Mouse (Mus musculus): ENCODE data around the gene Snn. TPM values are rescaled to one million over a fixed set of nuclear protein-coding genes. Genes with fewer than 3 reads are reported as not detected.

Snn gene
- polyA plus RNA-seq, 1 experiment from 2014 or later = 124 TPM

DNA sequence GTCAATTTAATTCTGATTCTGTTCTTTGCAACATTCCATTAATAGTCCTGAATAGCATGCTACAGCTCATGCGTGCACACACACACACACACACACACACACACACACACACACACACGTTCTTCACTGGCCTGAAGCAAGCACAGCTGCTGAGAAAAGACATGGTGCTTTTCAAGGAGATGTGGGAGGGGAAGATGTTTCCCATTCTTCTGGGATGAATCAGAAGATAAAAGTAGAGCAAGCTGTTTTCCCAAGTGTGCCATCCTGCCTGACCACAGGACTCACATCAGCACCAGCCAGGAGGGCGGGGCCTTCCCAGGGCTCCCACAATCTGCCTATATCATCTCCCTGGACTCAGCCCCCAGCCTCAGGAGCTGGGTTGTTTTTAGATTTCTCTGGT lies 35.9 kb upstream of the Snn start:
- no peaks in the 10 kb centered on the region for H3K9me3 ChIP-seq
- no peak overlapping the region for H3K9ac ChIP-seq
- H3K4me1 ChIP-seq (replicated peaks) = peaks cover 5% of the 10 kb centered on the region
- no peaks in the 10 kb centered on the region for H3K36me3 ChIP-seq
- no peak overlapping the region for H3K4me2 ChIP-seq
- no peaks in the 10 kb centered on the region for H3K27me3 ChIP-seq
- no peak overlapping the region for H3K27ac ChIP-seq (replicated peaks)
- WGBS = 82% methylated on average over 3 of the region's 3 CpGs
- no peak for ATAC-seq (ENCODE audit: low read depth)
- H3K4me3 ChIP-seq = no peak overlapping the region

DNA sequence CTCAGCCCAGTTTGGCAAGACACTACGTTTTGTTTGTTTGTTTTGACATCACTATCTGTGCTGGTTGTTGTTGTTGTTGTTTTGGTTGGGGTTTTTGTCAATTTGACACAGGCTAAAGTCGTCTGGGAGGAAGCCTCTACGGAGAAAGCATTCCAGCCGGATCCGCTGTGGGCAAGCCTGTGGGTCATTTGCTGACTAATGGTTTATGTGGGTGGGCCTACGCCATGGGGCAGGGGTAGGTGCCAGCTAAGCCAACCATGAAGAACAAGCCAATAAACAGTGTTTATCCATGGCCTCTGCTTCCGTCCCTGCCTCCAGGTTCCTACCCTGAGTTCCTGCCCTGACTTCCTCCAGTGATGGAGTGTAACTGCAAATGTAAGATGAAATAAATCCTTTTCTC lies 32.5 kb upstream of the Snn start:
- 74% methylated on average over 7 of the region's 7 CpGs for WGBS
- no peak for ATAC-seq (ENCODE audit: low read depth)
- no peaks in the 10 kb centered on the region for H3K36me3 ChIP-seq

GRCm38 (mm10) chr16:11030844-11031243 lies 29.9 kb upstream of the Snn start:
- no peaks in the 10 kb centered on the region for H3K27me3 ChIP-seq
- ATAC-seq (ENCODE audit: low read depth) = no peak
- H3K27ac ChIP-seq (replicated peaks) = no peak overlapping the region
- no peak overlapping the region for H3K4me3 ChIP-seq
- H3K9me3 ChIP-seq = no peaks in the 10 kb centered on the region
- H3K9ac ChIP-seq = no peak overlapping the region
- no peaks in the 10 kb centered on the region for H3K36me3 ChIP-seq
- H3K4me1 ChIP-seq (replicated peaks) = no peaks in the 10 kb centered on the region
- H3K4me2 ChIP-seq = no peak overlapping the region
- WGBS = 79% methylated on average over 4 of the region's 4 CpGs

More for the DNA sequence above, 32.5 kb upstream of the Snn start:
- H3K27ac ChIP-seq (replicated peaks) = no peak overlapping the region
- H3K4me3 ChIP-seq = no peak overlapping the region
- H3K9me3 ChIP-seq = no peaks in the 10 kb centered on the region
- no peaks in the 10 kb centered on the region for H3K27me3 ChIP-seq
- no peaks in the 10 kb centered on the region for H3K4me1 ChIP-seq (replicated peaks)
- H3K4me2 ChIP-seq = no peak overlapping the region
- H3K9ac ChIP-seq = no peak overlapping the region

- ATAC-seq (ENCODE audit: low read depth) = no peak
- Histone ChIP-seq H3K27ac (replicated peaks) (no peak overlapping the region), H3K9ac (no peak overlapping the region), H3K4me3 (no peak overlapping the region), H3K27me3 (no peaks in the 10 kb centered on the region), H3K4me2 (no peak overlapping the region), H3K9me3 (no peaks in the 10 kb centered on the region), H3K4me1 (replicated peaks) (no peaks in the 10 kb centered on the region), H3K36me3 (no peaks in the 10 kb centered on the region)
- 63% methylated on average over 3 of the region's 3 CpGs for WGBS
These were observed 29.4 kb upstream of the Snn start for GRCm38 (mm10) chr16:11031320-11031719.

GRCm38 (mm10) chr16:11034193-11034803 lies 26.4 kb upstream of the Snn start:
- 4% methylated on average over 4 of the region's 4 CpGs for WGBS
- H3K4me1 ChIP-seq (replicated peaks) = no peaks in the 10 kb centered on the region
- H3K4me2 ChIP-seq = no peak overlapping the region
- peaks cover 8% of the 10 kb centered on the region for H3K27me3 ChIP-seq
- no peak overlapping the region for H3K27ac ChIP-seq (replicated peaks)
- no peaks in the 10 kb centered on the region for H3K9me3 ChIP-seq
- H3K9ac ChIP-seq = no peak overlapping the region
- H3K4me3 ChIP-seq = no peak overlapping the region
- no peaks in the 10 kb centered on the region for H3K36me3 ChIP-seq
- 0 out of 2 replicates have a peak, but pooled peaks have one; percentile 48 for ATAC-seq (ENCODE audit: low read depth)

DNA sequence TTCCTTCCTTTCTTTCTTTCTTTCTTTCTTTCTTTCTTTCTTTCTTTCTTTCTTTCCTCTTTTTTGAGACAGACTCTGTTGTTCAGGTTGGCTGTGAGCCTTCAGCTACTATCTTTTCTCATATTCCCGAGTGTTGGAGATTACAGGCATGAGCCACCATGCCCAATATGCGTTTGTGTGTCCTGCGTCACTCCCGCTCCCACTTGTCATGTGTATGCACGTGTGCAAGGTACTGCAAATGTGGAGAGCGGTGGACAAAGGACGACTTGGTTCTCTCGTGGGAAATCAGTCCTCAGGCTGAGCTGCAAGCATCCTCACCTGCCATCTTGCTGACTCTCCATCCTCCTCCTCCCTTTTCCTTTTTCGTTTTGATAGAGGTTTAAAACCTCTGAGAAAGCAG lies 25.5 kb upstream of the Snn start:
- no peak overlapping the region for H3K9ac ChIP-seq
- H3K9me3 ChIP-seq = no peaks in the 10 kb centered on the region
- H3K27me3 ChIP-seq = peaks cover 8% of the 10 kb centered on the region
- no peaks in the 10 kb centered on the region for H3K4me1 ChIP-seq (replicated peaks)
- no peak overlapping the region for H3K27ac ChIP-seq (replicated peaks)
- H3K4me2 ChIP-seq = no peak overlapping the region
- no peak for ATAC-seq (ENCODE audit: low read depth)
- H3K36me3 ChIP-seq = no peaks in the 10 kb centered on the region
- H3K4me3 ChIP-seq = no peak overlapping the region
- WGBS = 86% methylated on average over 9 of the region's 9 CpGs

DNA sequence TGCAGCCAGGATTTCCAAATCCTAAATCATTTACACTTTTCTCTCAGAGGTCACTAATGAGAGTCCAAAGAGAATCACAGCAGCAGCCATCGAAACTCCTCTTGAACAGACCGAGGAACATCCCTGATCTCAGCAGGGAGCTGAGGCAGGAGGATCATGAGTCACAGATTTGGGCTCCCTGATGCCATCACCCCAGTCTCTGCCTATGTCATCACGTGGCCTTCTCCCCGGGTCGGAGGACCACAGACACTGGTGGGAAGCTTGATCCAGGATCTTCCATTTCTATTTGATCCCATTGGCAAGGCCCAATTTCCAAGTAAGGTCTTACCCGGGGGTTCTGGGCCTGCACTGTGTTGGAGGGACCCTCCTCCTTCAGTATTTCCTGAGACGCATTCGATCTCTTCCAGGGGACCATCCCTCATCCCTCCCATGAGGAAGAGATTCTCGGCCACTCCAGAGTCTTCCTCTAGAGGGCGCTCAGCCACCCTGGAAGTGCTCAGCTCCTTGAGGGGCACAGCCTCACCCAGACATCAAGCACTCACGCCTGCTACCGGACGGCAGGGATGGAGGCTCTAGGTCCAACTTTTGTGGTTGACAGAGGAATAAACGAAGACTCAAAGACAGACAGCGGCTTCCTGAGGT lies 24.8 kb upstream of the Snn start:
- no peaks in the 10 kb centered on the region for H3K4me1 ChIP-seq (replicated peaks)
- 28% methylated on average over 15 of the region's 15 CpGs for WGBS

GRCm38 (mm10) chr16:11040603-11041002 lies 20.1 kb upstream of the Snn start:
- no peak for ATAC-seq (ENCODE audit: low read depth)
- Histone ChIP-seq H3K4me1 (replicated peaks) (no peaks in the 10 kb centered on the region), H3K9ac (no peak overlapping the region), H3K4me2 (no peak overlapping the region), H3K4me3 (no peak overlapping the region), H3K9me3 (no peaks in the 10 kb centered on the region), H3K27me3 (peaks cover 8% of the 10 kb centered on the region), H3K36me3 (no peaks in the 10 kb centered on the region), H3K27ac (replicated peaks) (no peak overlapping the region)
- WGBS = 34% methylated on average over 2 of the region's 2 CpGs

More for the DNA sequence above, 24.8 kb upstream of the Snn start:
- Histone ChIP-seq H3K36me3 (no peaks in the 10 kb centered on the region), H3K4me3 (no peak overlapping the region), H3K9me3 (no peaks in the 10 kb centered on the region), H3K27ac (replicated peaks) (no peak overlapping the region), H3K27me3 (peaks cover 8% of the 10 kb centered on the region), H3K9ac (no peak overlapping the region), H3K4me2 (no peak overlapping the region)
- peak; percentile 32; the same call in 1 of the 2 replicates for ATAC-seq (ENCODE audit: low read depth)

DNA sequence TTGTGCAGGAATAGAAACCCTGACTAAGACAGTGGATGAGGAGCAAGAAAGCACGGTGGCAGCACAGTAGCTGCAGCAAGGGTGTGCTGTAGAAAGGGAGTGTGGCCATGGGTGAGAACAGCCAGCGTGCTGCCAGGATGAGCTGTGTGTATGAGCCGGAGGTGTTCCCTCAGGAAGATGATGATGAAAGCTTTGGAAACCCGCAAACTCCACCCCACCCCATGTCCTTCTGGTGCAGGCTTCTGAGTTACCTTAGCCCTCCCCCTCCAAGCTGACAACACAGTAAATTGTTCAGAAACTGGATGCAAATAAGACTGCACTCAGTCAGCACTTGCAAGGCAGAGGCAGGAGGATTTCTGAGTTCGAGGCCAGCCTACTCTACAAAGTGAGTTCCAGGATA lies 17.5 kb upstream of the Snn start:
- 90% methylated on average over 5 of the region's 5 CpGs for WGBS
- Histone ChIP-seq H3K9ac (no peak overlapping the region), H3K4me2 (no peak overlapping the region), H3K4me3 (no peak overlapping the region), H3K36me3 (no peaks in the 10 kb centered on the region), H3K9me3 (no peaks in the 10 kb centered on the region), H3K27me3 (no peaks in the 10 kb centered on the region), H3K27ac (replicated peaks) (no peak overlapping the region), H3K4me1 (replicated peaks) (no peaks in the 10 kb centered on the region)
- ATAC-seq (ENCODE audit: low read depth) = no peak

DNA sequence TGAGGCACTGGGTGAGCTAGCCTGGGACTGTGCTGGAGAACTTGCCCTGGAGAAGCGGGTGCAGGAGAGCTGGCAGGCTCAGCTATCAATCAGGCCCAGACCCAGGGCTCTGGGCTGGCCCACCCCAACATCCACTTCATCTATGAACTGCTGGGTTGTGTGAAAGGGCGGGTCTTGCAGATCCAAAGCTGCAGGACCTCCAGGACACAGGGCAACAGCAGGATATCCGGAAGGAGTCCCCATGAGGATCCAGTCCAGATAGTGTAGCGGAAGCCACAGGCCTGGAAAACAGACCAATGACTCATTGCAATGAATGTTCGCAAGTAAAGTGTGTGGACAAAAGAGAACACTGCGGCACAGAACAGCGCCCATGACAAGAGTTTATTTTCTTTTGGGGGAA lies 14.3 kb upstream of the Snn start:
- no peaks in the 10 kb centered on the region for H3K36me3 ChIP-seq
- H3K27me3 ChIP-seq = no peaks in the 10 kb centered on the region
- 89% methylated on average over 7 of the region's 7 CpGs for WGBS
- H3K4me3 ChIP-seq = no peak overlapping the region
- H3K4me1 ChIP-seq (replicated peaks) = no peaks in the 10 kb centered on the region
- no peak overlapping the region for H3K4me2 ChIP-seq
- H3K27ac ChIP-seq (replicated peaks) = no peak overlapping the region
- H3K9me3 ChIP-seq = no peaks in the 10 kb centered on the region
- no peak for ATAC-seq (ENCODE audit: low read depth)
- no peak overlapping the region for H3K9ac ChIP-seq

DNA sequence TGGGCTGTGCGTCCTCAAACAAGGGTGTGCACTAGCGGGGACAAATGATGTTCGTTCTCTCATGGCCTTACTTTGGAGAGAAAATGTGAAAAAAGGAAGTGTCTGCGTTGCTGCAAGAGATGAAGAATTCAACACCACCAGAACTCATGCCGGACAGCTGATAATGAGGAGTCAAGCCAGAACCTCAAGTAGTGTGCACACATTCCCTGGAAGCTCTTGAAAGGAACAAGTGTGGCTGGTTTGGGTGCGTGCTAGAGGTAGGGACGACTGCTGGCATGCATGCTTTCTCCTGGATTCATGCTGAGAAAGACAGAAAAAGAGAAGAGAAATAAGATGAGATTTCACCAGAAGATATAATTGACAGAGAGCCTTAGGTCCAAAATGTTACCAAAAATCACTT lies 13.6 kb upstream of the Snn start:
- Histone ChIP-seq H3K9me3 (no peaks in the 10 kb centered on the region), H3K9ac (no peak overlapping the region), H3K4me1 (replicated peaks) (no peaks in the 10 kb centered on the region), H3K36me3 (no peaks in the 10 kb centered on the region), H3K4me3 (no peak overlapping the region), H3K4me2 (no peak overlapping the region), H3K27me3 (no peaks in the 10 kb centered on the region), H3K27ac (replicated peaks) (no peak overlapping the region)
- no peak for ATAC-seq (ENCODE audit: low read depth)
- 87% methylated on average over 7 of the region's 7 CpGs for WGBS

DNA sequence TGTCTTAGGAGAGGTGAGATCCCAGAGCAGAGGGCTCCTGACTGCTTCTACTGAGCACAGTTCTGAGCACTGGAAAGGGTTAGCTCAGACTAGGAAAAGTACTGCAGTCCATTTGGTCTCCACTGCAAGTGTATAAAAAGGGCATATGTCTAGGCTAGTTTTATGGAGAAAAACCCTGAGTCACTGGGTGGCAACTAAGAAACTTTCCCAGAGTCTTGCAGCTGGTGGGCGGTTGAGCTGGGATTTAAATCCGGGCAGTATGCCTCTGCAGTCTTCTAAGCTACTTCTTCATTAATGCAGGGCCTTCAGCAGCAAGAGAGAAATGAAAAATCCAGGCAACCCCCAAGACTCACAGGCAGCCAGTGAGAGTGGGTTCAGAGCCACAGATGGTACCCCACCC lies 10.5 kb upstream of the Snn start:
- no peaks in the 10 kb centered on the region for H3K27me3 ChIP-seq
- H3K4me3 ChIP-seq = no peak overlapping the region
- WGBS = 93% methylated on average over 2 of the region's 2 CpGs
- no peaks in the 10 kb centered on the region for H3K36me3 ChIP-seq
- H3K27ac ChIP-seq (replicated peaks) = no peak overlapping the region
- no peak overlapping the region for H3K9ac ChIP-seq
- ATAC-seq (ENCODE audit: low read depth) = no peak
- H3K9me3 ChIP-seq = no peaks in the 10 kb centered on the region
- no peak overlapping the region for H3K4me2 ChIP-seq
- no peaks in the 10 kb centered on the region for H3K4me1 ChIP-seq (replicated peaks)

DNA sequence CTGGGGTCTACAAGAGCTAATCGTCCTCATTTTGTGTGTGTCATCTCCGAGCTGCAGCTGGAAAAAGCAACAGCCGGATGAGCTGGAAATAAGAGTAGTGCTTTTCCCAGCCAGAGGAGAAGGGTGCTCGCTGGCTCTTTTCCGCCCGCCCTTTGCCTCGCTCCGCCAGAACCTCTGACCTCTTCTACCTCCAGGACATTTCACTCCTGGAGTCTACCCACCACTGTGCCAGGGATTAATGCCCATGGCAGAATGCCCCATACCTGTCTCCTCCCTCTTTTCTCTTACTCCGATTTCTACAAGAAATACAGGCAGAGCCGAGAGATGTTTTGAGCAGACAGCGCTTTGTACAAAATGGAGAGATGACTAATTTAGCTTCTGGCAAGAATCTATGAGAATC lies 9.6 kb upstream of the Snn start:
- Histone ChIP-seq H3K9me3 (no peaks in the 10 kb centered on the region), H3K27ac (replicated peaks) (no peak overlapping the region), H3K9ac (no peak overlapping the region), H3K36me3 (no peaks in the 10 kb centered on the region), H3K27me3 (no peaks in the 10 kb centered on the region), H3K4me2 (no peak overlapping the region), H3K4me3 (no peak overlapping the region), H3K4me1 (replicated peaks) (no peaks in the 10 kb centered on the region)
- ATAC-seq (ENCODE audit: low read depth) = no peak
- 92% methylated on average over 11 of the region's 11 CpGs for WGBS
